Mouse (Mus musculus): ENCODE measurements around the gene Tpra1.

- TF ChIP-seq CTCF (IDR thresholded peaks at IDR 0.05; ENCODE audit: low read depth) (no peak), EP300 (IDR thresholded peaks at IDR 0.05; ENCODE audit: low read depth) (no peak)
These were observed 1.7 kb downstream of the Tpra1 start for GRCm38 (mm10) chr6:88903708-88904107.
